Mouse (Mus musculus) MEL (cell line): ENCODE data around the gene Mgat5. TPM values are rescaled to one million over a fixed set of nuclear protein-coding genes. Genes with fewer than 3 reads are reported as not detected.

Source experiments
- DNase-seq: peaks from one replicate; pipeline ENCODE4 v3.0.0; 2011; ENCODE audit warnings: low read depth, low spot score
- H3K27ac ChIP-seq: 2 replicates; pipeline ENCODE4 v1.5.1; 2012; ENCODE audit warnings: low read depth, mild to moderate bottlenecking, control low read depth, low read length, moderate library complexity; ENCODE audit not compliant: control insufficient read depth
- H3K27me3 ChIP-seq, 2 experiments: fragments of 150-350 bp in 1 of 2; sonication (generic) in 1 of 2; 2 replicates each; pipeline ENCODE4 v1.6.1; 2012; ENCODE audit warnings: low read length in 2 of 2, mild to moderate bottlenecking in 2 of 2, improper control_type of control experiment in 1 of 2, moderate library complexity in 1 of 2; ENCODE audit not compliant: insufficient read depth in 2 of 2, control insufficient read depth in 1 of 2
- H3K36me3 ChIP-seq, 2 experiments: 2 replicates each; pipeline ENCODE4 v1.6.1; 2012 to 2014; ENCODE audit warnings: low read length in 2 of 2, improper control_type of control experiment in 1 of 2, inconsistent platforms in 1 of 2, mild to moderate bottlenecking in 1 of 2; ENCODE audit not compliant: insufficient read depth in 2 of 2, control insufficient read depth in 1 of 2
- H3K4me1 ChIP-seq, 2 experiments: fragments of 150-350 bp in 1 of 2; sonication (generic) in 1 of 2; 2 replicates each; pipeline ENCODE4 v1.6.1; 2012; ENCODE audit warnings: low read length in 2 of 2, improper control_type of control experiment in 1 of 2, mild to moderate bottlenecking in 1 of 2; ENCODE audit not compliant: insufficient read depth in 2 of 2, control insufficient read depth in 1 of 2
- H3K4me3 ChIP-seq, 2 experiments: fragments of 150-350 bp in 1 of 2; sonication (generic) in 1 of 2; 2 replicates each; pipeline ENCODE4 v1.5.1; 2012; ENCODE audit warnings: low read depth in 2 of 2, low read length in 2 of 2, mild to moderate bottlenecking in 2 of 2, moderate library complexity in 2 of 2, control low read depth in 1 of 2, improper control_type of control experiment in 1 of 2; ENCODE audit not compliant: control insufficient read depth in 1 of 2, insufficient read depth in 1 of 2
- H3K79me2 ChIP-seq: 2 replicates; pipeline ENCODE4 v1.6.1; 2012; ENCODE audit warnings: mild to moderate bottlenecking, low read length, moderate library complexity; ENCODE audit not compliant: control insufficient read depth, poor library complexity, insufficient read depth
- H3K9ac ChIP-seq: 2 replicates; pipeline ENCODE4 v1.6.1; 2012; ENCODE audit warnings: low read depth, mild to moderate bottlenecking, control low read depth, low read length, moderate library complexity; ENCODE audit not compliant: control insufficient read depth, poor library complexity, severe bottlenecking
- H3K9me3 ChIP-seq: fragments of 150-350 bp; sonication (generic); replicated peaks from 2 replicates; pipeline ENCODE4 v1.6.1; 2012; ENCODE audit warnings: mild to moderate bottlenecking, low read length, improper control_type of control experiment, moderate library complexity; ENCODE audit not compliant: insufficient read depth
- BHLHE40 ChIP-seq: IDR thresholded peaks from 2 replicates; pipeline ENCODE4 v1.6.1; 2012; ENCODE audit warnings: low read depth, mild to moderate bottlenecking, inconsistent platforms, low read length, improper control_type of control experiment, borderline replicate concordance
- CHD1 ChIP-seq: IDR thresholded peaks from 2 replicates; pipeline ENCODE4 v1.6.1; 2012; ENCODE audit warnings: low read depth, mild to moderate bottlenecking, inconsistent platforms, low read length, improper control_type of control experiment
- CTCF ChIP-seq, 3 experiments: IDR thresholded peaks in 2 of 3; conservative IDR thresholded peaks in 1 of 3; 2 replicates each; pipeline ENCODE4 v1.5.1; 2011 to 2012; ENCODE audit warnings: low read length in 3 of 3, low read depth in 2 of 3, mild to moderate bottlenecking in 2 of 3, improper control_type of control experiment in 1 of 3, inconsistent platforms in 1 of 3, mixed read lengths in 1 of 3, moderate library complexity in 1 of 3; ENCODE audit not compliant: control insufficient read depth in 1 of 3, insufficient read depth in 1 of 3, poor library complexity in 1 of 3, severe bottlenecking in 1 of 3
- E2F4 ChIP-seq: IDR thresholded peaks from 2 replicates; pipeline ENCODE4 v1.6.1; 2011; ENCODE audit warnings: low read depth, low read length, improper control_type of control experiment, borderline replicate concordance
- EP300 ChIP-seq, 2 experiments: IDR thresholded peaks; 2 replicates each; pipeline ENCODE4 v1.6.1; 2011; ENCODE audit warnings: improper control_type of control experiment in 2 of 2, low read length in 2 of 2, low read depth in 1 of 2, mild to moderate bottlenecking in 1 of 2
- GABPA ChIP-seq: IDR thresholded peaks from 2 replicates; pipeline ENCODE4 v1.6.1; 2012; ENCODE audit warnings: low read depth, mild to moderate bottlenecking, inconsistent platforms, low read length, improper control_type of control experiment, moderate library complexity
- GATA1 ChIP-seq: IDR thresholded peaks from 2 replicates; pipeline ENCODE4 v1.6.1; 2011; ENCODE audit warnings: low read depth, low read length, improper control_type of control experiment
- HCFC1 ChIP-seq: IDR thresholded peaks from 2 replicates; pipeline ENCODE4 v1.6.1; 2012; ENCODE audit warnings: low read depth, mild to moderate bottlenecking, inconsistent platforms, low read length, improper control_type of control experiment, moderate library complexity
- JUND ChIP-seq: IDR thresholded peaks from 2 replicates; pipeline ENCODE4 v1.6.1; 2011; ENCODE audit warnings: low read depth, mild to moderate bottlenecking, improper control_type of control experiment, low read length
- KAT2A ChIP-seq: conservative IDR thresholded peaks from 2 replicates; pipeline ENCODE4 v1.6.1; 2012; ENCODE audit warnings: low read depth, low read length, improper control_type of control experiment, inconsistent platforms
- MAFK ChIP-seq: IDR thresholded peaks from 2 replicates; pipeline ENCODE4 v1.6.1; 2011; ENCODE audit warnings: low read depth, mild to moderate bottlenecking, low read length, improper control_type of control experiment, borderline replicate concordance
- MAZ ChIP-seq: IDR thresholded peaks from 2 replicates; pipeline ENCODE4 v1.6.1; 2012; ENCODE audit warnings: low read depth, mild to moderate bottlenecking, inconsistent platforms, low read length, improper control_type of control experiment
- MEF2A ChIP-seq: IDR thresholded peaks from 2 replicates; pipeline ENCODE4 v1.6.1; 2014; ENCODE audit warnings: low read depth, mild to moderate bottlenecking, inconsistent platforms, low read length, improper control_type of control experiment; ENCODE audit not compliant: poor library complexity, insufficient replicate concordance, severe bottlenecking; ENCODE audit errors: extremely low read depth
- MXI1 ChIP-seq: IDR thresholded peaks from 2 replicates; pipeline ENCODE4 v1.6.1; 2011; ENCODE audit warnings: mild to moderate bottlenecking, low read depth, low read length, improper control_type of control experiment
- NELFE ChIP-seq: IDR thresholded peaks from 2 replicates; pipeline ENCODE4 v1.6.1; 2011; ENCODE audit warnings: low read depth, low read length, improper control_type of control experiment
- NRF1 ChIP-seq: IDR thresholded peaks from 2 replicates; pipeline ENCODE4 v1.6.1; 2014; ENCODE audit warnings: low read depth, mild to moderate bottlenecking, inconsistent platforms, low read length, improper control_type of control experiment, moderate library complexity; ENCODE audit not compliant: poor library complexity, insufficient read depth, severe bottlenecking
- POLR2AphosphoS2 ChIP-seq: IDR thresholded peaks from 2 replicates; pipeline ENCODE4 v1.6.1; 2011; ENCODE audit warnings: low read length, improper control_type of control experiment
- RAD21 ChIP-seq: IDR thresholded peaks from 2 replicates; pipeline ENCODE4 v1.6.1; 2011; ENCODE audit warnings: mild to moderate bottlenecking, low read depth, low read length, improper control_type of control experiment
- SIN3A ChIP-seq: IDR thresholded peaks from 2 replicates; pipeline ENCODE4 v1.6.1; 2012; ENCODE audit warnings: low read length, improper control_type of control experiment, inconsistent platforms
- SMC3 ChIP-seq: IDR thresholded peaks from 2 replicates; pipeline ENCODE4 v1.6.1; 2011; ENCODE audit warnings: low read depth, low read length, improper control_type of control experiment
- TCF12 ChIP-seq: IDR thresholded peaks from 2 replicates; pipeline ENCODE4 v1.6.1; 2014; ENCODE audit warnings: low read depth, mild to moderate bottlenecking, inconsistent platforms, low read length, improper control_type of control experiment, moderate library complexity
- UBTF ChIP-seq: IDR thresholded peaks from 2 replicates; pipeline ENCODE4 v1.6.1; 2012; ENCODE audit warnings: low read depth, mild to moderate bottlenecking, inconsistent platforms, low read length, improper control_type of control experiment, moderate library complexity, borderline replicate concordance; ENCODE audit not compliant: insufficient read depth
- USF2 ChIP-seq, 2 experiments: IDR thresholded peaks; 2 replicates each; pipeline ENCODE4 v1.6.1; 2011 to 2012; ENCODE audit warnings: improper control_type of control experiment in 2 of 2, low read length in 2 of 2, borderline replicate concordance in 1 of 2, inconsistent platforms in 1 of 2, low read depth in 1 of 2, mild to moderate bottlenecking in 1 of 2; ENCODE audit not compliant: insufficient read depth in 1 of 2
- ZC3H11A ChIP-seq: IDR thresholded peaks from 2 replicates; pipeline ENCODE4 v1.6.1; 2012; ENCODE audit warnings: low read depth, mild to moderate bottlenecking, inconsistent platforms, low read length, improper control_type of control experiment
- ZKSCAN1 ChIP-seq: IDR thresholded peaks from 2 replicates; pipeline ENCODE4 v1.6.1; 2012; ENCODE audit warnings: low read depth, mild to moderate bottlenecking, inconsistent platforms, low read length, improper control_type of control experiment, moderate library complexity
- ZNF384 ChIP-seq: IDR thresholded peaks from 2 replicates; pipeline ENCODE4 v1.6.1; 2012; ENCODE audit warnings: low read depth, mild to moderate bottlenecking, inconsistent platforms, low read length, improper control_type of control experiment
- polyA plus RNA-seq, 2 experiments: library from polyadenylated mRNA; stranded (reverse) in 1 of 2; unstranded in 1 of 2; fragments of >175 nt in 1 of 2; fragments of >200 nt in 1 of 2; gene quantifications; 2 replicates each; pipeline versions ENCODE4 v1.2.1 to v1.2.4; 2012; ENCODE audit warnings: low replicate concordance in 2 of 2, low read depth in 1 of 2; ENCODE audit not compliant: insufficient read length in 2 of 2, insufficient read depth in 1 of 2, missing spikeins in 1 of 2
- total RNA-seq: library from RNA; depleted of rRNA; stranded (reverse); fragments of 300-350 nt; gene quantifications from 2 replicates; pipeline ENCODE4 v1.2.3, GENCODE M21; 2012

Gene Mgat5
- total and polyA plus RNA-seq, 3 experiments, result 6.9 to 9.5 TPM; not detected in 1

DNA sequence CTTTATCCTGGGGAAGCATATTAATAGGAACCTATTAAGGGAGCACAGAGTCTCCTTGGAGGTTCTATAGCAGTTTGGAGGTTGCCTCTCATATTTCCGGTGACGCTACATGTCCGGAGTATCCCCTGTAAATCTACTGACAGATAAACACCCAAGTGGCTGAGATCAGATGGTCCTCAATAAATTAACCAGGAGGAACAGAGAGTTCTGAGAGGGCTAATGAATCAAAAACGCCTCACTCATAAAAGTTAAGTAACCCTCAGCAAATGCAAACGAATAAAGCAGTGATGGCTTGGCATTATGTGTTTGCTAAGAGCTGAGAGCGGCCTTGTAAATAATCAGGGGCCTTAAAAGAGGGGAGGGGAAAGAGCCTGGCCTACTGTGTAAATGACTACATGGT is 259.2 kb downstream of the Mgat5 start:
- no peaks in the 10 kb centered on the region for H3K4me1 ChIP-seq
- H3K27me3 ChIP-seq, result no peaks in the 10 kb centered on the region
- no peaks in the 10 kb centered on the region for H3K79me2 ChIP-seq
- H3K36me3 ChIP-seq, result 0 out of 4 replicates have a peak, but pooled peaks cover 0 to 2% of the 10 kb centered on the region in 2 experiments
- no peak overlapping the region for H3K9ac ChIP-seq
- no peak overlapping the region for H3K4me3 ChIP-seq
- DNase-seq, result no peak
- TF ChIP-seq POLR2AphosphoS2 (no peak), TCF12 (no peak), MAZ (no peak), CHD1 (no peak), SIN3A (no peak)
- no peaks in the 10 kb centered on the region for H3K9me3 ChIP-seq
- H3K27ac ChIP-seq, result no peak overlapping the region

DNA sequence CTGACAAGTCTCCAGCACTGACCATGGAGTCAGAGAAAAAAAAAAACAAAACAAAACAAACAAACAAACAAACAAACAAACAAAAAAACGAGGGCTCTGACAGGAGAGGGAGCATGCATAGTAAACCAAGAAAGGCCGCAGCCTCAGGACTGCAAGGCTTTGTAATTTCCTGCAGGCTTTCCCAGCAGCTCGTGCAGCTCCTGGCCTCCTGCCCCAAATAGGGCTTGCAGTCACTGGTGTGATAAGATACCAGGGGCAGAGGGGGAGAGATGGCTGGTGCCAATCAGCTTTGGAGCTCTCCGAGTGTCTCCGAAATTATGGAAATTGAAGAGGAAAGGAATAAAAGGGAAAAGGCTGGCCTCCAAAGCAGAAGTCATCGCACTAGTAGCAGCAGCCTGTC is 260.5 kb downstream of the Mgat5 start:
- H3K36me3 ChIP-seq, result peaks cover 0 to 2% of the 10 kb centered on the region in 2 experiments; a peak in 1 of 4 replicates
- H3K9me3 ChIP-seq, result no peaks in the 10 kb centered on the region
- H3K9ac ChIP-seq, result no peak overlapping the region
- H3K4me3 ChIP-seq, result no peak overlapping the region
- no peaks in the 10 kb centered on the region for H3K4me1 ChIP-seq
- DNase-seq, result no peak
- TF ChIP-seq MAZ, result no peak
- no peak for TF ChIP-seq CHD1
- no peak for TF ChIP-seq UBTF
- TF ChIP-seq KAT2A, result no peak
- no peak for TF ChIP-seq GABPA
- TF ChIP-seq RAD21, result no peak
- H3K79me2 ChIP-seq, result no peaks in the 10 kb centered on the region
- H3K27me3 ChIP-seq, result no peaks in the 10 kb centered on the region
- no peak overlapping the region for H3K27ac ChIP-seq

DNA sequence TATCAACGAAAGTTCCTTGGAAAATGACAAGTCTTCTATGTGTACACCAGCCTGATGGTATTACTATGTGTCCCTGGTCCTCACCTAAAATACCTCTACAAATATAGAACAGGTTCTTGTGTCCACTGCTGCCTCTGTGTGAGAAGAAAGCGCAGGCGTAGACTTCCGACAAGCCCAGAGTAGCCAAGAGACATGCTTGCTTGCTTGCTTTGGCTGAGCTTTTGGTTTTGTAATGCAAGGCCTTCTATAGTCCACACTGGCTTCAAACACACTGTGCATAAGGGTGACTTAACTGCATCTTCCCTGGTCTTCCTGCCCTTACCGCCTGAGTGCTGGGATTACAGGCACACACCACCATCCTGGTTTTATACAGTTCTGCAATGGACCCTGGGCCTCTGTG is 262.4 kb downstream of the Mgat5 start:
- no peak overlapping the region for H3K27ac ChIP-seq
- H3K27me3 ChIP-seq, result no peaks in the 10 kb centered on the region
- no peak overlapping the region for H3K4me3 ChIP-seq
- peaks cover 0 to 2% of the 10 kb centered on the region in 2 experiments; a peak in 1 of 4 replicates for H3K36me3 ChIP-seq
- H3K9ac ChIP-seq, result no peak overlapping the region
- H3K79me2 ChIP-seq, result no peaks in the 10 kb centered on the region
- no peak for DNase-seq
- H3K9me3 ChIP-seq, result no peaks in the 10 kb centered on the region
- H3K4me1 ChIP-seq, result no peaks in the 10 kb centered on the region
- TF ChIP-seq ZC3H11A, result no peak
- TF ChIP-seq BHLHE40, result no peak
- no peak for TF ChIP-seq GATA1
- TF ChIP-seq CTCF (IDR thresholded peaks at IDR 0.05 in 2 of 3, conservative IDR thresholded peaks at IDR 0.05 in 1 of 3; ENCODE audit: control insufficient read depth in 1 of 3, insufficient read depth in 1 of 3, low read depth in 2 of 3, low read length in 3 of 3, poor library complexity in 1 of 3, severe bottlenecking in 1 of 3), result no peak
- no peak for TF ChIP-seq MEF2A
- no peak for TF ChIP-seq RAD21
- TF ChIP-seq MAFK, result no peak
- no peak for TF ChIP-seq NELFE
- TF ChIP-seq HCFC1, result no peak
- no peak for TF ChIP-seq ZNF384
- TF ChIP-seq USF2 (IDR thresholded peaks at IDR 0.05; ENCODE audit: borderline replicate concordance in 1 of 2, insufficient read depth in 1 of 2, low read depth in 1 of 2, low read length in 2 of 2), result no peak
- no peak for TF ChIP-seq ZKSCAN1
- no peak for TF ChIP-seq JUND
- TF ChIP-seq EP300 (IDR thresholded peaks at IDR 0.05; ENCODE audit: low read depth in 1 of 2, low read length in 2 of 2), result no peak
- no peak for TF ChIP-seq SMC3
- TF ChIP-seq MXI1, result no peak
- TF ChIP-seq E2F4, result no peak
- TF ChIP-seq NRF1, result no peak
- TF ChIP-seq MAZ, result no peak
